Mouse (Mus musculus) small intestine, adult 2 months (tissue): ENCODE measurements around the gene Senp7.

Experiments used
- CTCF ChIP-seq: fragments of 200-500 bp; IDR thresholded peaks from 2 replicates; pipeline ENCODE4 v1.5.1; 2012; ENCODE audit warnings: low read depth, mild to moderate bottlenecking, control low read depth, inconsistent platforms, low read length, moderate library complexity, mixed read lengths; ENCODE audit not compliant: insufficient replicate concordance, insufficient read length; ENCODE audit errors: extremely low read depth
- POLR2A ChIP-seq: fragments of 200-500 bp; IDR thresholded peaks from 2 replicates; pipeline ENCODE4 v1.6.1; 2012; ENCODE audit warnings: low read depth, mild to moderate bottlenecking, control low read depth, inconsistent platforms, low read length, moderate library complexity

- TF ChIP-seq CTCF = no peak
- TF ChIP-seq POLR2A = no peak
These were observed 184.6 kb downstream of the Senp7 start for GRCm38 (mm10) chr16:56232736-56233135.
